Mouse (Mus musculus) CH12.LX (cell line): ENCODE measurements around the gene Asb15. TPM values are rescaled to one million over a fixed set of nuclear protein-coding genes. Genes with fewer than 3 reads are reported as not detected.

Experiments
- DNase-seq: peaks from one replicate; pipeline ENCODE4 v3.0.0-alpha.2; 2013; ENCODE audit errors: extremely low read depth
- H3K27ac ChIP-seq: 2 replicates; pipeline ENCODE4 v1.5.1; 2012; ENCODE audit warnings: low read depth, mild to moderate bottlenecking, control low read depth, moderate library complexity; ENCODE audit not compliant: insufficient read depth
- H3K27me3 ChIP-seq: replicated peaks from 2 replicates; pipeline ENCODE3; 2012; ENCODE audit warnings: inconsistent platforms
- H3K36me3 ChIP-seq, 2 experiments: replicated peaks in 1 of 2; 2 replicates each; pipeline versions ENCODE3 to v1.6.1; 2012; ENCODE audit warnings: inconsistent platforms in 1 of 2, low read length in 1 of 2, mild to moderate bottlenecking in 1 of 2, mixed read lengths in 1 of 2, moderate library complexity in 1 of 2; ENCODE audit not compliant: control insufficient read depth in 1 of 2, insufficient read depth in 1 of 2
- H3K4me1 ChIP-seq, 2 experiments: 2 replicates each; pipeline ENCODE4 v1.6.1; 2012; ENCODE audit warnings: inconsistent platforms in 1 of 2, moderate library complexity in 1 of 2; ENCODE audit not compliant: insufficient read depth in 2 of 2, control insufficient read depth in 1 of 2
- H3K4me2 ChIP-seq: 2 replicates; pipeline ENCODE4 v1.6.1; 2012; ENCODE audit warnings: low read depth, mild to moderate bottlenecking, control low read depth; ENCODE audit not compliant: poor library complexity, insufficient read depth, severe bottlenecking
- H3K4me3 ChIP-seq, 3 experiments: fragments of 150-350 bp in 1 of 3; sonication (generic) in 1 of 3; replicated peaks in 1 of 3; 2 replicates each; pipeline versions ENCODE3 to v1.5.1; 2011 to 2012; ENCODE audit warnings: low read depth in 2 of 3, low read length in 2 of 3, mild to moderate bottlenecking in 2 of 3, moderate library complexity in 2 of 3, control low read depth in 1 of 3, improper control_type of control experiment in 1 of 3, inconsistent platforms in 1 of 3, mixed read lengths in 1 of 3; ENCODE audit not compliant: poor library complexity in 1 of 3
- H3K79me2 ChIP-seq: replicated peaks from 2 replicates; pipeline ENCODE4 v1.6.1; 2012; ENCODE audit warnings: mild to moderate bottlenecking, moderate library complexity; ENCODE audit not compliant: control insufficient read depth, poor library complexity, insufficient read depth, severe bottlenecking; ENCODE audit errors: extremely low read depth
- H3K9ac ChIP-seq: 2 replicates; pipeline ENCODE4 v1.6.1; 2012; ENCODE audit warnings: low read depth, mild to moderate bottlenecking, control low read depth, moderate library complexity; ENCODE audit not compliant: insufficient read depth
- H3K9me3 ChIP-seq: replicated peaks from 2 replicates; pipeline ENCODE3; 2012; ENCODE audit warnings: low read length, inconsistent platforms, mixed read lengths
- E2F4 ChIP-seq: IDR thresholded peaks from 2 replicates; pipeline ENCODE4 v1.6.1; 2011; ENCODE audit warnings: low read depth, low read length, improper control_type of control experiment; ENCODE audit not compliant: insufficient replicate concordance
- ELF1 ChIP-seq: IDR thresholded peaks from 2 replicates; pipeline ENCODE4 v1.6.1; 2014; ENCODE audit warnings: low read depth, mild to moderate bottlenecking, inconsistent platforms, low read length, improper control_type of control experiment
- EP300 ChIP-seq: IDR thresholded peaks from 2 replicates; pipeline ENCODE4 v1.6.1; 2011; ENCODE audit warnings: low read length, improper control_type of control experiment
- ETS1 ChIP-seq: conservative IDR thresholded peaks from 2 replicates; pipeline ENCODE4 v1.6.1; 2012; ENCODE audit warnings: low read depth, mild to moderate bottlenecking, inconsistent platforms, low read length, improper control_type of control experiment, moderate library complexity
- IRF4 ChIP-seq: IDR thresholded peaks from 2 replicates; pipeline ENCODE4 v1.6.1; 2014; ENCODE audit warnings: low read depth, mild to moderate bottlenecking, inconsistent platforms, low read length, improper control_type of control experiment
- JUN ChIP-seq: IDR thresholded peaks from 2 replicates; pipeline ENCODE4 v1.6.1; 2011; ENCODE audit warnings: low read depth, mild to moderate bottlenecking, low read length, improper control_type of control experiment, moderate library complexity; ENCODE audit not compliant: insufficient read depth
- MAFK ChIP-seq: IDR thresholded peaks from 2 replicates; pipeline ENCODE4 v1.6.1; 2011; ENCODE audit warnings: low read length, improper control_type of control experiment; ENCODE audit not compliant: insufficient replicate concordance
- MAX ChIP-seq: IDR thresholded peaks from 2 replicates; pipeline ENCODE4 v1.6.1; 2011; ENCODE audit warnings: low read length, improper control_type of control experiment
- MAZ ChIP-seq: IDR thresholded peaks from 2 replicates; pipeline ENCODE4 v1.6.1; 2012; ENCODE audit warnings: low read depth, mild to moderate bottlenecking, inconsistent platforms, low read length, improper control_type of control experiment, moderate library complexity
- MEF2A ChIP-seq: IDR thresholded peaks from 2 replicates; pipeline ENCODE4 v1.6.1; 2014; ENCODE audit warnings: low read depth, mild to moderate bottlenecking, inconsistent platforms, low read length, improper control_type of control experiment, borderline replicate concordance
- MXI1 ChIP-seq: IDR thresholded peaks from 2 replicates; pipeline ENCODE4 v1.6.1; 2011; ENCODE audit warnings: mild to moderate bottlenecking, low read depth, low read length, improper control_type of control experiment
- NRF1 ChIP-seq: IDR thresholded peaks from 2 replicates; pipeline ENCODE4 v1.6.1; 2014; ENCODE audit warnings: low read depth, mild to moderate bottlenecking, inconsistent platforms, low read length, improper control_type of control experiment, moderate library complexity
- POLR2A ChIP-seq: IDR thresholded peaks from 2 replicates; pipeline ENCODE4 v1.6.1; 2011; ENCODE audit warnings: low read depth, mild to moderate bottlenecking, improper control_type of control experiment, low read length
- RCOR1 ChIP-seq: conservative IDR thresholded peaks from 2 replicates; pipeline ENCODE4 v1.6.1; 2012; ENCODE audit warnings: low read depth, mild to moderate bottlenecking, inconsistent platforms, low read length, improper control_type of control experiment
- SIN3A ChIP-seq: IDR thresholded peaks from 2 replicates; pipeline ENCODE4 v1.6.1; 2012; ENCODE audit warnings: low read length, improper control_type of control experiment, inconsistent platforms
- TBP ChIP-seq: conservative IDR thresholded peaks from 2 replicates; pipeline ENCODE4 v1.6.1; 2011; ENCODE audit warnings: low read depth, low read length, improper control_type of control experiment
- USF1 ChIP-seq: IDR thresholded peaks from 2 replicates; pipeline ENCODE4 v1.6.1; 2014; ENCODE audit warnings: low read depth, mild to moderate bottlenecking, inconsistent platforms, low read length, improper control_type of control experiment
- USF2 ChIP-seq: conservative IDR thresholded peaks from 2 replicates; pipeline ENCODE4 v1.6.1; 2011; ENCODE audit warnings: low read depth, low read length, improper control_type of control experiment
- ZMIZ1 ChIP-seq: IDR thresholded peaks from 2 replicates; pipeline ENCODE4 v1.6.1; 2012; ENCODE audit warnings: low read depth, mild to moderate bottlenecking, inconsistent platforms, low read length, improper control_type of control experiment
- dilution Hi-C: fragments of 300-500 bp; cut with MboI; formaldehyde crosslinking; loops from 2 replicates; pipeline ENCODE4 v1.14.3; 2020; ENCODE audit warnings: low sequenced_read_pairs; ENCODE audit not compliant: extremely low pct_unique_long_range_greater_than_20kb, extremely low pct_ligation_motif_present
- in situ Hi-C: fragments of 300-500 bp; cut with MboI; formaldehyde crosslinking; loops from 3 replicates; pipeline ENCODE4 v1.14.3; 2019; ENCODE audit warnings: low sequenced_read_pairs, low pct_ligation_motif_present, low pct_unique_long_range_greater_than_20kb, mixed read lengths
- polyA plus RNA-seq: library from polyadenylated mRNA; unstranded; fragments of >175 nt; gene quantifications from 2 replicates; pipeline ENCODE4 v1.2.1, GENCODE M21; 2012; ENCODE audit warnings: low read depth; ENCODE audit not compliant: insufficient read length
- total RNA-seq, 2 experiments: library from RNA; depleted of rRNA; stranded (reverse); fragments of 300-350 nt in 1 of 2; fragments of >200 nt in 1 of 2; gene quantifications; 2 replicates each; pipeline ENCODE4 v1.2.3; 2012 to 2014

Gene Asb15
- total and polyA plus RNA-seq, 3 experiments = 0.10 TPM; not detected in 2

DNA sequence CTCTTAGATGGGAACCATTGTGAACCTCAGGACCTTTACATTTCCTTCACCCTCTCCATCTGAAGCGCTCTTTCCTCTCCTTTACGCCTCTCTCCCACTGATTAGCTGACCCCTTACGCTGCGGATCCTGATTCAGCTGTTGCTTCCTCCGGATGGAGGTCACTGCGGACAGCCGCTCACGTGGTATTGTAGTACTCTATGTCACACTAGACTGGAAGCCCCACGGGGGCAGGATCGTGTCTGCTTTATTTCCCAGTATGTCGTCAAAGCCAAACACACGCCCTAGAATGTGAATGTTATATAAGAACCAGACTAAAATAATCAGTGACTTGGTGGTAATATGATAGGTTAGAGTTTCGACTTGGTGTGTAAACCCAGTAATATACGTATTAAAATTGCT lies 44.5 kb downstream of the Asb15 start:
- dilution Hi-C loops = no loop called here
- H3K36me3 ChIP-seq = no peaks in the 10 kb centered on the region
- no peak overlapping the region for H3K9ac ChIP-seq
- TF ChIP-seq MXI1 = no peak
- H3K9me3 ChIP-seq = peaks cover 2% of the 10 kb centered on the region
- H3K27ac ChIP-seq = no peak overlapping the region
- H3K79me2 ChIP-seq = no peaks in the 10 kb centered on the region
- DNase-seq = no peak
- H3K4me3 ChIP-seq = no peak overlapping the region
- H3K4me2 ChIP-seq = no peak overlapping the region
- H3K27me3 ChIP-seq = no peaks in the 10 kb centered on the region
- in situ Hi-C loops = no loop called here
- peaks cover 0 to 9% of the 10 kb centered on the region in 2 experiments; a peak in 2 of 4 replicates for H3K4me1 ChIP-seq

GRCm38 (mm10) chr6:24573319-24573718 lies 45.4 kb downstream of the Asb15 start:
- Histone ChIP-seq H3K9ac (no peak overlapping the region), H3K79me2 (no peaks in the 10 kb centered on the region), H3K9me3 (peaks cover 2% of the 10 kb centered on the region), H3K27ac (no peak overlapping the region), H3K4me2 (no peak overlapping the region), H3K4me3 (no peak overlapping the region), H3K27me3 (no peaks in the 10 kb centered on the region), H3K36me3 (no peaks in the 10 kb centered on the region), H3K4me1 (peaks cover 0 to 9% of the 10 kb centered on the region in 2 experiments; a peak in 2 of 4 replicates)
- no peak for TF ChIP-seq ELF1
- TF ChIP-seq ETS1 = no peak
- TF ChIP-seq RCOR1 = no peak
- TF ChIP-seq MAX = no peak
- dilution Hi-C loops = no loop called here
- no peak for DNase-seq
- in situ Hi-C loops = no loop called here

- no peaks in the 10 kb centered on the region for H3K79me2 ChIP-seq
- H3K9me3 ChIP-seq = no peaks in the 10 kb centered on the region
- in situ Hi-C loops (no loop called here), dilution Hi-C loops (no loop called here)
- no peak overlapping the region for H3K27ac ChIP-seq
- H3K4me3 ChIP-seq = no peak overlapping the region
- peaks cover 0 to 8% of the 10 kb centered on the region in 2 experiments; a peak in 1 of 4 replicates for H3K4me1 ChIP-seq
- no peaks in the 10 kb centered on the region for H3K27me3 ChIP-seq
- no peak overlapping the region for H3K9ac ChIP-seq
- no peak for DNase-seq
- TF ChIP-seq E2F4 (no peak), ZMIZ1 (no peak), JUN (no peak), USF2 (no peak), TBP (no peak), MAFK (no peak), MEF2A (no peak), NRF1 (no peak), ELF1 (no peak), POLR2A (no peak), MAZ (no peak), EP300 (no peak), RCOR1 (no peak), SIN3A (no peak), USF1 (no peak), IRF4 (no peak)
- H3K36me3 ChIP-seq = no peaks in the 10 kb centered on the region
- no peak overlapping the region for H3K4me2 ChIP-seq
Measured at GRCm38 (mm10) chr6:24583456-24583855, 55.5 kb downstream of the Asb15 start.
